Mouse (Mus musculus): ENCODE data around the gene Lzic. TPM values are rescaled to one million over a fixed set of nuclear protein-coding genes. Genes with fewer than 3 reads are reported as not detected.

Gene Lzic
- total RNA-seq, 1 experiment from 2014 or later, result 83.2 TPM

DNA sequence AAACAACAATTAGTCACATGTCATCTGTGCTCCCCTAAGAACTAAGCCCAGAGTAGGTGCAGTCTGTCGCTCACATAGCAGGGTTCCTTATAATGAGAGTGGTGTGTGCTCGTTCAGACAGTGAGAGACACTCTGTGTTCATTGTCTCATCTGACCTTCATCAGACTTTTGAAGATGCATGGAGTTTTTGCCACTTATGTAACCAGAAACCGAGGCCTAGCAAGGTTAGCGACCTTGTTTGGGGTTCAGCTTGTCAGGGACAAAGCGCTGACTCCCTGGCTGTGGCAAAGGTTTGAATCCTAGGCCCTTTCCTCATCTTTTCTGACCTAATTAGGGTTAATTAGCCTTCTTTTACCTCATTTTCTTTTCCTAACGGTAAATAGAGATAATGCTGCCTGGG is 38.9 kb downstream of the Lzic start:
- ATAC-seq (replicated peaks; ENCODE audit: low read depth, poor library complexity, severe bottlenecking), result no peak

GRCm38 (mm10) chr4:149525170-149525569 is 40.1 kb downstream of the Lzic start:
- ATAC-seq (replicated peaks; ENCODE audit: low read depth, poor library complexity, severe bottlenecking), result no peak

GRCm38 (mm10) chr4:149525811-149526210 is 40.8 kb downstream of the Lzic start:
- ATAC-seq (replicated peaks; ENCODE audit: low read depth, poor library complexity, severe bottlenecking), result no peak

DNA sequence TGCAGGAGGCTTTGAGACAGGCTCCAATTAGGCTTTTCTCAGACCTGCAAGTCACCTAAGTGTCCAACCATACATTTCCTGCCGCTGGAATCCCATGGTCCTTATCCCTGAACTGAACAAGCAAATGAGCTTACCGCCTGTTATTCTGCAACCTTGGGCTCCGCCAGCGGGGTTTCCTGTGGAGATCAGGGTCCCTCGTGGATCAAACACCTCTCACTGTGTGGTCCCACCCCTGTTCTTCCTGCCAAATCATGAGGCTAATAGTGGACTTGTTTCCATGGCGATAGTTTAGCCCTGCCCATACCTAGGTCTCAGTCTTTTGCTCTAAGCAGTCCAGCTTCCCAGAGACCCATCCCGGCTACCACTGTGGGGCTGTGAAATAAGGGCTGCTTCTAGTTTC is 41.3 kb downstream of the Lzic start:
- no peak for ATAC-seq (replicated peaks; ENCODE audit: low read depth, poor library complexity, severe bottlenecking)

GRCm38 (mm10) chr4:149527621-149528354 is 42.8 kb downstream of the Lzic start:
- no peak for ATAC-seq (replicated peaks; ENCODE audit: low read depth, poor library complexity, severe bottlenecking)

DNA sequence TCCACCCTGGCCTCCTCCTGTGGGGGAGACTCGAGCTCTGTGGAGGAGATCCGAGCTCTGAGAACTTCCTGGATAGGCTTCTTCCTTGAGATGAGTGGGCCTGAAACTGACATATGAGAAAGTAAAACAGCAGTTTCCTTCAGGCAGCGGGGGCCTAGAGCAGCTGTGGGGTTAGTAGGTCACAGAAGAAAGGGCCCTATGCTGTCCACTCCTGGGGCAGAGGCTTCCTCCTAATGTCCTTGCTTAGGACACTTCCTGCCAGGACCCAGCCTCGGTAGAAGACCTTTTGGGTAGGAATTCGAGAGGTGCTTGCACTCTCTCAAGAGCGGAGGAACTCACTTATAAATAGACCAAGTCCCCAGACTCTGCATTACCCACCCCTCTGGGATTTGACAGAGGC is 44.7 kb downstream of the Lzic start:
- no peak for ATAC-seq (replicated peaks; ENCODE audit: low read depth, poor library complexity, severe bottlenecking)

- ATAC-seq (replicated peaks; ENCODE audit: low read depth, poor library complexity, severe bottlenecking), result no peak
Observed at GRCm38 (mm10) chr4:149539441-149539840, 54.4 kb downstream of the Lzic start.

DNA sequence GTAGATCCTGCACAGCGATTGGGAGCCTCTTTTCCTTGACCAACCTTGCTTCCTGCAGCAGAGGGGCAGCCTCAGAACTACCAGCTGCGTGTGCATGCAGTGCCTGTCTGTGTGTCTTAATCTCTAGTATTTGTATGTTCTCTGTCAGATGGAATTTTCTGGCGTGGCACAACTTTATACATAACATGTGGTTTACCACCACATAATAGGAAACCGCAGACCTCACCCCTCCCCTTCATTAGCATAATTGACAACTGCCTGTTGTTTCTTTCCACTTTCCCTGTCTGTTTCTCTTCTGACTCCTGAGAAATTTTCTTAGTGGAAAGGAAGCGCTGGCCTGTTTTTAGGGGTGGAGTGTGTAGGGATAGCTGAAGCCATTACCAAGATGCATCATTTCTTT is 56.9 kb downstream of the Lzic start:
- peak; percentile 66 for ATAC-seq (replicated peaks; ENCODE audit: low read depth, poor library complexity, severe bottlenecking)

DNA sequence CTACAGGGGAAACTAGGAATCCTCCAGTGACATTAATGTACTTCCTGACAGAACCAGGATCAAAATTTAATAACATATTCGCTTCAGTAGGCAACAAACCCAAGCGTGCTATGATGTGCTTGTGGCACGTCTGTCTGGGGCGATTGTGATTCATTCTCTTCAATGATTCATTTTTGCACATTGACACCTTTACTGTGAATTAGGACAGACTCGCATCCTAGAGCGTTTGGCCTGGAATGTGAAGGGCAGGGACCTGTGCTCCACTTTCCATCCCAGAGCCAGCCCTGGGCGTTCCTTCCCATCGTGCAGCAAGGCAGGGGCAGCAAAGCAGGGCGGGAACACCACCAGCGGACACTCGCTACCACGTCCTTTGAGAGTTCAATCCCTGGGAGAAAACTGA is 57.4 kb downstream of the Lzic start:
- no peak for ATAC-seq (replicated peaks; ENCODE audit: low read depth, poor library complexity, severe bottlenecking)

DNA sequence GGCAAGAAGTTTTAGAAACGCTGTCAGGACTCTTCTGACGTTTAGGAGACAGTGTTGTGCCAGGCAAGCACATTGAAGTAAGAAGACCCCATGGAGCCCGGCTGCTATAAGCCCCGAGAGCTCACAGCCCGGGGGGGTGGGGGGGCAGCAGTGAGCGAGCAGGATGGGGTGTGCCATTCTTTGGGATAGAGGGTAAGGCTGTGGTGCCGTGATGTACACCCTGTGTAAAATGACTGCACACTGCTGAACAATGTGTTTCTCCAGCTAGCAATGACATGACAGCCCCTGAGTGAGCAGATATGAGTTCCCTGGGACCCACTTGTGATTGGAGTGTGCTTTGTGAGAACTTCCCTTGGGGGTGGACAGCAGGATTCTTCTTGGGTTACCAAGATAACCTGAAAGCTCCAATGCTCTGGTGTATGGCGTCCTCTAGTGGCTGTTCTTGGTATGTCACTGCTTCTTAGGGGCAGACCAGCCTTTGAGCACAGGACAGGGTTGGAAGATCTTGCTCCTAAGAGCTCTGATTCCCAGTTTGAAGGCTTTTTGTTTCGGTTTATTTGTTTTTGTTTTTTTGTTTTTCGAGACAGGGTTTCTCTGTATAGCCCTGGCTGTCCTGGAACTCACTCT is 58.0 kb downstream of the Lzic start:
- ATAC-seq (replicated peaks; ENCODE audit: low read depth, poor library complexity, severe bottlenecking), result peak; percentile 87

GRCm38 (mm10) chr4:149544892-149545291 is 59.9 kb downstream of the Lzic start:
- ATAC-seq (replicated peaks; ENCODE audit: low read depth, poor library complexity, severe bottlenecking), result no peak

Other genes with a start within 250 kb of the Lzic start
- gene Kif1b, start 177.5 kb upstream of the Lzic start, total RNA-seq (2017), result 6.0 and 6.6 TPM in 2 replicates
- 48.4 and 55.1 TPM in 2 replicates for gene Ube4b, start 58.5 kb upstream of the Lzic start, total RNA-seq (2017)
- gene Rbp7, start 30.3 kb upstream of the Lzic start, total RNA-seq (2017), result not detected in 2 replicates
- not detected in 2 replicates for gene Tmem274, start 7.9 kb upstream of the Lzic start, total RNA-seq (2017)
- 11.3 and 15.5 TPM in 2 replicates for gene Nmnat1, start within 50 bp of the Lzic start, total RNA-seq (2017)
- 4.7 and 6.6 TPM in 2 replicates for gene Ctnnbip1, start 33.0 kb downstream of the Lzic start, total RNA-seq (2017)
- gene Clstn1, start 101.2 kb downstream of the Lzic start, total RNA-seq (2017), result 11.7 and 13.4 TPM in 2 replicates
- gene Pik3cd, start 217.3 kb downstream of the Lzic start, total RNA-seq (2017), result 37.2 and 44.6 TPM in 2 replicates

All from common myeloid progenitor, adult 5-6 weeks (primary cell).